Mouse (Mus musculus): ENCODE data around the gene Mllt11. TPM values are rescaled to one million over a fixed set of nuclear protein-coding genes. Genes with fewer than 3 reads are reported as not detected.

The Mllt11 gene
- total RNA-seq, 2 experiments from 2014 or later: 48.5 to 63.2 TPM

GRCm38 (mm10) chr3:95247660-95248336, 15.8 kb upstream of the Mllt11 start:
- no peak for DNase-seq
- intact Hi-C loops (cut with DNase I): no loop called here

- DNase-seq: no peak
- intact Hi-C loops (cut with DNase I): no loop called here
Measured at GRCm38 (mm10) chr3:95246465-95247231, 14.7 kb upstream of the Mllt11 start.

GRCm38 (mm10) chr3:95243086-95243485, 11.1 kb upstream of the Mllt11 start:
- no peak for DNase-seq
- intact Hi-C loops (cut with DNase I): no loop called here

- intact Hi-C loops (cut with DNase I): no loop called here
Measured at GRCm38 (mm10) chr3:95241498-95241897, 9.5 kb upstream of the Mllt11 start, which contains the start of gene Gm128. Gene Gm128, minus strand, starts transcription at chr3:95241598.

GRCm38 (mm10) chr3:95240900-95241299, 8.9 kb upstream of the Mllt11 start:
- DNase-seq: no peak
- intact Hi-C loops (cut with DNase I): no loop called here

More at GRCm38 (mm10) chr3:95241498-95241897, 9.5 kb upstream of the Mllt11 start, which contains the start of gene Gm128:
- no peak for DNase-seq

- intact Hi-C loops (cut with DNase I): no loop called here
- no peak for DNase-seq
Measured at GRCm38 (mm10) chr3:95239971-95240370, 8.0 kb upstream of the Mllt11 start.

- no peak for DNase-seq
- intact Hi-C loops (cut with DNase I): no loop called here
Measured at GRCm38 (mm10) chr3:95239022-95239421, 7.1 kb upstream of the Mllt11 start.

GRCm38 (mm10) chr3:95237541-95238099, 5.6 kb upstream of the Mllt11 start:
- DNase-seq: no peak
- intact Hi-C loops (cut with DNase I): no loop called here

- intact Hi-C loops (cut with DNase I): no loop called here
- DNase-seq: no peak
Measured at GRCm38 (mm10) chr3:95235386-95236301, 3.7 kb upstream of the Mllt11 start.

- no peak for DNase-seq
- intact Hi-C loops (cut with DNase I): no loop called here
Measured at GRCm38 (mm10) chr3:95233303-95233980, 1.5 kb upstream of the Mllt11 start.

GRCm38 (mm10) chr3:95232771-95233170, 800 bp upstream of the Mllt11 start:
- intact Hi-C loops (cut with DNase I): no loop called here

GRCm38 (mm10) chr3:95230495-95231297, 1.3 kb downstream of the Mllt11 start:
- no peak for DNase-seq
- intact Hi-C loops (cut with DNase I): no loop called here

More at GRCm38 (mm10) chr3:95232771-95233170, 800 bp upstream of the Mllt11 start:
- no peak for DNase-seq

- intact Hi-C loops (cut with DNase I): no loop called here
- peak; percentile 31 to 53 for DNase-seq
Measured at GRCm38 (mm10) chr3:95229781-95230494, 2.0 kb downstream of the Mllt11 start.

GRCm38 (mm10) chr3:95228894-95229780, 2.8 kb downstream of the Mllt11 start:
- intact Hi-C loops (cut with DNase I): no loop called here
- DNase-seq: no peak

GRCm38 (mm10) chr3:95228148-95228893, 3.6 kb downstream of the Mllt11 start, which contains the start of gene Cdc42se1:
Gene Cdc42se1, plus strand, starts transcription at chr3:95228732.
- intact Hi-C loops (cut with DNase I): no loop called here
- peak; percentile 79 to 80 for DNase-seq

GRCm38 (mm10) chr3:95227214-95227613, 4.8 kb downstream of the Mllt11 start:
- intact Hi-C loops (cut with DNase I): no loop called here
- no peak for DNase-seq
